Mouse (Mus musculus): ENCODE measurements around the gene Tspan1.
A peak's percentile ranks its signal among the peaks of the same experiment; 100 is the strongest.

Tspan1 gene

GRCm38 (mm10) chr4:116165708-116166407 is 1.5 kb downstream of the Tspan1 start:
- no peak for DNase-seq

GRCm38 (mm10) chr4:116164759-116165554 is 2.4 kb downstream of the Tspan1 start:
- no peak for DNase-seq

- DNase-seq = no peak
Measured at GRCm38 (mm10) chr4:116162142-116162541, 5.3 kb downstream of the Tspan1 start.

- DNase-seq = no peak
Measured at GRCm38 (mm10) chr4:116160769-116161168, 6.6 kb downstream of the Tspan1 start.

- DNase-seq = peak; percentile 50 to 72
Measured at GRCm38 (mm10) chr4:116159912-116160311, 7.5 kb downstream of the Tspan1 start.

GRCm38 (mm10) chr4:116157882-116158281 is 9.5 kb downstream of the Tspan1 start:
- no peak for DNase-seq

- no peak for DNase-seq
Measured at GRCm38 (mm10) chr4:116152702-116153101, 14.7 kb downstream of the Tspan1 start.

- DNase-seq = no peak
Measured at GRCm38 (mm10) chr4:116151238-116151637, 16.2 kb downstream of the Tspan1 start, which contains the start of gene Lurap1. Lurap1 (minus strand) TSS chr4:116151338.

GRCm38 (mm10) chr4:116150862-116151221 is 16.6 kb downstream of the Tspan1 start:
- no peak for DNase-seq

- peak; percentile 81 to 89 for DNase-seq
Measured at GRCm38 (mm10) chr4:116150156-116150861, 17.1 kb downstream of the Tspan1 start.

- no peak for DNase-seq
Measured at GRCm38 (mm10) chr4:116149812-116150155, 17.6 kb downstream of the Tspan1 start.

- peak; percentile 92 to 93 for DNase-seq
Measured at GRCm38 (mm10) chr4:116143891-116144717, 23.3 kb downstream of the Tspan1 start.

GRCm38 (mm10) chr4:116143317-116143811 is 24.0 kb downstream of the Tspan1 start:
- peak; percentile 95 for DNase-seq

GRCm38 (mm10) chr4:116142269-116142668 is 25.1 kb downstream of the Tspan1 start:
- DNase-seq = no peak

- no peak for DNase-seq
Measured at GRCm38 (mm10) chr4:116141736-116142135, 25.7 kb downstream of the Tspan1 start.

- no peak for DNase-seq
Measured at GRCm38 (mm10) chr4:116140801-116141574, 26.4 kb downstream of the Tspan1 start.

GRCm38 (mm10) chr4:116137421-116137996 is 29.9 kb downstream of the Tspan1 start:
- peak in 1 of 2 experiments; percentile 25 for DNase-seq

- DNase-seq = peak in 1 of 2 experiments; percentile 28
Measured at GRCm38 (mm10) chr4:116134990-116135389, 32.4 kb downstream of the Tspan1 start.

GRCm38 (mm10) chr4:116133126-116133525 is 34.3 kb downstream of the Tspan1 start:
- no peak for DNase-seq

- no peak for DNase-seq
Measured at GRCm38 (mm10) chr4:116127956-116128355, 39.4 kb downstream of the Tspan1 start.

GRCm38 (mm10) chr4:116125803-116126386 is 41.5 kb downstream of the Tspan1 start:
- no peak for DNase-seq
